In the genomic region with DNA sequence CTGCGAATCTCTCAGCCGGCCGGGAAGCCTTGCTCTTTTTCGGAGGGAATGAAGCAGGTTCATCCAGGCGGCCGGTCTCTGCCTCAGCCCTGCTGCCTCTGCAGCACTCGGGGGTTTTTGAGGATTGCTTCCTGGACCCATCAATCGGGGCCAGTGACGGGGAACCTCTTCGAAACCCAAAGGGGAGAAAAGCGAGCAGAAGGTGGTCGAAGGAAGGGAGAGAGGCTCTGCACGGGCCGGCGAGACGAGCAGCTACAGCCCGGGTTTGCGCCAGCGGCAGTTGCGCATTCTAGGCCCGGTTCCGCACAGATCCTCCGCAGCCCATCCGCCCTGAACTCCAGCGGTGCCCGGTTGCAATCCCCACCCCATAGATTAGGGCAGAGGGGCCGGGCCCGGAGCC, we compare ENCODE assay signal across 16 mouse cellular contexts. TPM values are rescaled to one million over a fixed set of nuclear protein-coding genes. Genes with fewer than 3 reads are reported as not detected.
A peak's percentile ranks its signal among the peaks of the same experiment; 100 is the strongest.
DNase-seq lines count a peak whose midpoint lies in the region; ATAC-seq lines count a peak whose summit lies in the region.
"Had no signal": no experiment of that assay in that cellular context is flagged by ENCODE, and none has a peak within 500 bp of the region (broad histone marks: within the 10 kb centered on the region; RNA-seq: fewer than 3 reads in every experiment).

No protein-coding gene starts in this region.

- 1% methylated on average over 28 of the region's 28 CpGs for WGBS in heart, embryonic 11.5 days (ENCODE audit: insufficient replicate concordance)
- WGBS in hindbrain, embryonic 11.5 days = under 1% methylated on average over 28 of the region's 28 CpGs
- WGBS in midbrain, embryonic 12.5 days = under 1% methylated on average over 27 of the region's 28 CpGs

- intact Hi-C loops in left cerebral cortex, postnatal 4 days (cut with DNase I) = loop anchor here (5.0 to 10.0 kb wide), 2 partner anchors 136 to 177 kb away; no protein-coding TSS in a partner anchor

- 0 out of 2 replicates have a peak overlapping the region, but pooled peaks have one; percentile 8 for H3K4me3 ChIP-seq in heart, embryonic 11.5 days (ENCODE audit: low read depth, low read length)
- H3K4me3 ChIP-seq in hindbrain, embryonic 11.5 days (ENCODE audit: low read depth, low read length) = peak overlapping the region; percentile 48
- H3K4me3 ChIP-seq in midbrain, embryonic 12.5 days = peak overlapping the region; percentile 2; the same call in 1 of the 2 replicates
- H3K4me3 ChIP-seq: gastrocnemius, adult 2 months; layer of hippocampus, adult 2 months had no signal

- no peaks in the 10 kb centered on the region for H3K9me3 ChIP-seq in heart, embryonic 11.5 days (replicated peaks; ENCODE audit: control insufficient read depth, low read length)
- H3K9me3 ChIP-seq in hindbrain, embryonic 11.5 days (ENCODE audit: control insufficient read depth, low read length) = no peaks in the 10 kb centered on the region
- no peaks in the 10 kb centered on the region for H3K9me3 ChIP-seq in midbrain, embryonic 12.5 days

- H3K4me2 ChIP-seq in heart, embryonic 11.5 days = peak overlapping the region; percentile 16
- H3K4me2 ChIP-seq in hindbrain, embryonic 11.5 days (replicated peaks; ENCODE audit: low read depth, low read length) = peak overlapping the region; percentile 36; the same call in 1 of the 2 replicates
- no peak overlapping the region; the same call in 1 of the 2 replicates for H3K4me2 ChIP-seq in midbrain, embryonic 12.5 days (replicated peaks)

- H3K27me3 ChIP-seq in heart, embryonic 11.5 days (ENCODE audit: control insufficient read depth, insufficient read depth, low read length) = peaks cover 93% of the 10 kb centered on the region
- peaks cover 86% of the 10 kb centered on the region for H3K27me3 ChIP-seq in hindbrain, embryonic 11.5 days (ENCODE audit: control insufficient read depth, insufficient read depth, low read length)
- H3K27me3 ChIP-seq in midbrain, embryonic 12.5 days = peaks cover 95% of the 10 kb centered on the region

- no peaks in the 10 kb centered on the region for H3K36me3 ChIP-seq in heart, embryonic 11.5 days (ENCODE audit: control insufficient read depth, insufficient read depth, low read length)
- H3K36me3 ChIP-seq in hindbrain, embryonic 11.5 days (ENCODE audit: control insufficient read depth, insufficient read depth, low read length) = no peaks in the 10 kb centered on the region
- H3K36me3 ChIP-seq in midbrain, embryonic 12.5 days = no peaks in the 10 kb centered on the region

- no peak for DNase-seq in heart, adult 8-10 months (ENCODE audit: low spot score)
- peak; percentile 51 for DNase-seq in ZHBTc4 (ENCODE audit: low read depth, low spot score)
- DNase-seq in hindbrain, embryonic 11.5 days (ENCODE audit: low spot score) = peak; percentile 69
- DNase-seq in left cerebral cortex, postnatal 4 days = no peak
- DNase-seq in adrenal gland, postnatal 25 days = no peak
- no peak for DNase-seq in adrenal gland, postnatal 14 days
- DNase-seq: adrenal gland, postnatal 36 days; cerebellum, adult 11-12 months; gastrocnemius, adult 2 months; heart, postnatal 14 days; lung, adult 2 months; retina, postnatal 1 day; thymus, postnatal 14 days had no signal

- no peak for ATAC-seq in heart, embryonic 11.5 days (replicated peaks; ENCODE audit: insufficient number of reproducible peaks, low FRiP score, low TSS enrichment)
- ATAC-seq in hindbrain, embryonic 11.5 days (ENCODE audit: low FRiP score) = no peak
- no peak for ATAC-seq in midbrain, embryonic 12.5 days (ENCODE audit: low FRiP score, low read depth)

- no peak overlapping the region for H3K9ac ChIP-seq in heart, embryonic 11.5 days (ENCODE audit: low read depth, low read length)
- peak overlapping the region; percentile 63 for H3K9ac ChIP-seq in hindbrain, embryonic 11.5 days (ENCODE audit: low read depth, low read length)
- no peak overlapping the region for H3K9ac ChIP-seq in midbrain, embryonic 12.5 days (replicated peaks)

- H3K27ac ChIP-seq in heart, embryonic 11.5 days (ENCODE audit: low read depth, low read length) = no peak overlapping the region
- peak overlapping the region; percentile 11 for H3K27ac ChIP-seq in hindbrain, embryonic 11.5 days (ENCODE audit: low read depth, low read length)
- no peak overlapping the region for H3K27ac ChIP-seq in midbrain, embryonic 12.5 days (replicated peaks)
- H3K27ac ChIP-seq: gastrocnemius, adult 2 months; layer of hippocampus, adult 2 months had no signal

- H3K4me1 ChIP-seq in heart, embryonic 11.5 days (ENCODE audit: control insufficient read depth, insufficient read depth, low read length) = peaks cover 23% of the 10 kb centered on the region
- peaks cover 21% of the 10 kb centered on the region for H3K4me1 ChIP-seq in hindbrain, embryonic 11.5 days (replicated peaks; ENCODE audit: control insufficient read depth, insufficient read depth, low read length)
- peaks cover 40% of the 10 kb centered on the region for H3K4me1 ChIP-seq in midbrain, embryonic 12.5 days

RNA-seq across cellular contexts. Expression of a gene that starts 3.0 kb away (rescaled TPM):
- polyA plus RNA-seq in heart, embryonic 11.5 days (2014; fragmentation: Nextera tagmentation; extraction: Ambion mirVana) = not detected in 2 replicates
- not detected for total RNA-seq in heart, adult 8-10 months (2022)
- polyA plus RNA-seq in hindbrain, embryonic 11.5 days (2014; fragmentation: Nextera tagmentation; extraction: Ambion mirVana) = 9.3 and 11.1 TPM in 2 replicates
- 0.32 and 0.33 TPM in 2 replicates for polyA plus RNA-seq in midbrain, embryonic 12.5 days (2016; fragmentation: Nextera tagmentation; extraction: Ambion mirVana)
- under 1 TPM; 0.26 to 0.36 TPM for total RNA-seq in left cerebral cortex, postnatal 4 days (2021)
- total RNA-seq in adrenal gland, postnatal 25 days (2021) = not detected in 2 replicates
- total RNA-seq in adrenal gland, postnatal 14 days (2021) = not detected in 2 replicates
- total RNA-seq: adrenal gland, postnatal 36 days; gastrocnemius, adult 2 months; heart, postnatal 14 days had no signal
- polyA plus RNA-seq: lung, adult 2 months had no signal

Comparison
In these comparisons a context has a peak if more than half of its experiments do, and no peak if none do; other contexts are left out.
1. DNase-seq: peak in ZHBTc4 (single experiment) and hindbrain, embryonic 11.5 days (single experiment); none in heart, adult 8-10 months (single experiment), left cerebral cortex, postnatal 4 days (single experiment), adrenal gland, postnatal 25 days (single experiment) and adrenal gland, postnatal 14 days (single experiment).
2. Peak in every context shown above with its lines, with median percentiles within 50 percentile points of each other: H3K4me3 ChIP-seq.